Mouse (Mus musculus) MEL (cell line): ENCODE measurements at regions not wholly inside any gene's neighbourhood (a gene's known extent, or its start where the extent isn't known, plus 50 kb on each side); places are given as distances from the start of the nearest gene placed in this dataset.

Source experiments
- DNase-seq: peaks from one replicate; pipeline ENCODE4 v3.0.0; 2011; ENCODE audit warnings: low read depth, low spot score
- H3K27ac ChIP-seq: 2 replicates; pipeline ENCODE4 v1.5.1; 2012; ENCODE audit warnings: low read depth, mild to moderate bottlenecking, control low read depth, low read length, moderate library complexity; ENCODE audit not compliant: control insufficient read depth
- H3K27me3 ChIP-seq, 2 experiments: fragments of 150-350 bp in 1 of 2; sonication (generic) in 1 of 2; 2 replicates each; pipeline ENCODE4 v1.6.1; 2012; ENCODE audit warnings: low read length in 2 of 2, mild to moderate bottlenecking in 2 of 2, improper control_type of control experiment in 1 of 2, moderate library complexity in 1 of 2; ENCODE audit not compliant: insufficient read depth in 2 of 2, control insufficient read depth in 1 of 2
- H3K36me3 ChIP-seq, 2 experiments: 2 replicates each; pipeline ENCODE4 v1.6.1; 2012 to 2014; ENCODE audit warnings: low read length in 2 of 2, improper control_type of control experiment in 1 of 2, inconsistent platforms in 1 of 2, mild to moderate bottlenecking in 1 of 2; ENCODE audit not compliant: insufficient read depth in 2 of 2, control insufficient read depth in 1 of 2
- H3K4me1 ChIP-seq, 2 experiments: fragments of 150-350 bp in 1 of 2; sonication (generic) in 1 of 2; 2 replicates each; pipeline ENCODE4 v1.6.1; 2012; ENCODE audit warnings: low read length in 2 of 2, improper control_type of control experiment in 1 of 2, mild to moderate bottlenecking in 1 of 2; ENCODE audit not compliant: insufficient read depth in 2 of 2, control insufficient read depth in 1 of 2
- H3K4me3 ChIP-seq, 2 experiments: fragments of 150-350 bp in 1 of 2; sonication (generic) in 1 of 2; 2 replicates each; pipeline ENCODE4 v1.5.1; 2012; ENCODE audit warnings: low read depth in 2 of 2, low read length in 2 of 2, mild to moderate bottlenecking in 2 of 2, moderate library complexity in 2 of 2, control low read depth in 1 of 2, improper control_type of control experiment in 1 of 2; ENCODE audit not compliant: control insufficient read depth in 1 of 2, insufficient read depth in 1 of 2
- H3K79me2 ChIP-seq: 2 replicates; pipeline ENCODE4 v1.6.1; 2012; ENCODE audit warnings: mild to moderate bottlenecking, low read length, moderate library complexity; ENCODE audit not compliant: control insufficient read depth, poor library complexity, insufficient read depth
- H3K9ac ChIP-seq: 2 replicates; pipeline ENCODE4 v1.6.1; 2012; ENCODE audit warnings: low read depth, mild to moderate bottlenecking, control low read depth, low read length, moderate library complexity; ENCODE audit not compliant: control insufficient read depth, poor library complexity, severe bottlenecking
- H3K9me3 ChIP-seq: fragments of 150-350 bp; sonication (generic); replicated peaks from 2 replicates; pipeline ENCODE4 v1.6.1; 2012; ENCODE audit warnings: mild to moderate bottlenecking, low read length, improper control_type of control experiment, moderate library complexity; ENCODE audit not compliant: insufficient read depth
- CHD1 ChIP-seq: IDR thresholded peaks from 2 replicates; pipeline ENCODE4 v1.6.1; 2012; ENCODE audit warnings: low read depth, mild to moderate bottlenecking, inconsistent platforms, low read length, improper control_type of control experiment
- EP300 ChIP-seq, 2 experiments: IDR thresholded peaks; 2 replicates each; pipeline ENCODE4 v1.6.1; 2011; ENCODE audit warnings: improper control_type of control experiment in 2 of 2, low read length in 2 of 2, low read depth in 1 of 2, mild to moderate bottlenecking in 1 of 2
- GABPA ChIP-seq: IDR thresholded peaks from 2 replicates; pipeline ENCODE4 v1.6.1; 2012; ENCODE audit warnings: low read depth, mild to moderate bottlenecking, inconsistent platforms, low read length, improper control_type of control experiment, moderate library complexity
- KAT2A ChIP-seq: conservative IDR thresholded peaks from 2 replicates; pipeline ENCODE4 v1.6.1; 2012; ENCODE audit warnings: low read depth, low read length, improper control_type of control experiment, inconsistent platforms
- MEF2A ChIP-seq: IDR thresholded peaks from 2 replicates; pipeline ENCODE4 v1.6.1; 2014; ENCODE audit warnings: low read depth, mild to moderate bottlenecking, inconsistent platforms, low read length, improper control_type of control experiment; ENCODE audit not compliant: poor library complexity, insufficient replicate concordance, severe bottlenecking; ENCODE audit errors: extremely low read depth
- POLR2A ChIP-seq, 2 experiments: IDR thresholded peaks; 2 replicates each; pipeline ENCODE4 v1.6.1; 2011 to 2012; ENCODE audit warnings: low read length in 2 of 2, mild to moderate bottlenecking in 2 of 2, control low read depth in 1 of 2, improper control_type of control experiment in 1 of 2, low read depth in 1 of 2, moderate library complexity in 1 of 2; ENCODE audit not compliant: control insufficient read depth in 1 of 2, insufficient read depth in 1 of 2, poor library complexity in 1 of 2
- USF1 ChIP-seq: IDR thresholded peaks from 2 replicates; pipeline ENCODE4 v1.6.1; 2014; ENCODE audit warnings: low read depth, mild to moderate bottlenecking, inconsistent platforms, low read length, improper control_type of control experiment, moderate library complexity
- ZMIZ1 ChIP-seq: IDR thresholded peaks from 2 replicates; pipeline ENCODE4 v1.6.1; 2012; ENCODE audit warnings: low read depth, mild to moderate bottlenecking, inconsistent platforms, low read length, improper control_type of control experiment, moderate library complexity

GRCm38 (mm10) chr3:140313795-140314194 is 898.4 kb downstream of the Pdha2 start:
- no peak for DNase-seq
- TF ChIP-seq USF1 (no peak), KAT2A (no peak), ZMIZ1 (no peak), POLR2A (IDR thresholded peaks at IDR 0.05; ENCODE audit: control insufficient read depth in 1 of 2, insufficient read depth in 1 of 2, low read depth in 1 of 2, low read length in 2 of 2, poor library complexity in 1 of 2) (no peak), MEF2A (no peak), EP300 (IDR thresholded peaks at IDR 0.05; ENCODE audit: low read depth in 1 of 2, low read length in 2 of 2) (no peak), CHD1 (no peak)
- Histone ChIP-seq H3K27me3 (no peaks in the 10 kb centered on the region), H3K79me2 (no peaks in the 10 kb centered on the region), H3K36me3 (no peaks in the 10 kb centered on the region), H3K9ac (no peak overlapping the region), H3K27ac (no peak overlapping the region), H3K4me1 (no peaks in the 10 kb centered on the region), H3K4me3 (no peak overlapping the region), H3K9me3 (no peaks in the 10 kb centered on the region)

GRCm38 (mm10) chr3:140299364-140299763 is 912.8 kb downstream of the Pdha2 start:
- Histone ChIP-seq H3K27me3 (no peaks in the 10 kb centered on the region), H3K27ac (no peak overlapping the region), H3K9ac (no peak overlapping the region), H3K4me1 (no peaks in the 10 kb centered on the region), H3K9me3 (no peaks in the 10 kb centered on the region), H3K36me3 (no peaks in the 10 kb centered on the region), H3K79me2 (no peaks in the 10 kb centered on the region), H3K4me3 (no peak overlapping the region)
- TF ChIP-seq CHD1 (no peak), GABPA (no peak)
- peak; percentile 9 for DNase-seq
